Mouse (Mus musculus) central nervous system, embryonic 14 days (tissue): ENCODE results near the gene Ptpn22. TPM values are rescaled to one million over a fixed set of nuclear protein-coding genes. Genes with fewer than 3 reads are reported as not detected.

Experiments used
- polyA plus RNA-seq: library from polyadenylated mRNA; depleted of rRNA; stranded (reverse); fragments of >200 nt; gene quantifications from 2 replicates; pipeline ENCODE4 v1.2.3, GENCODE M21; 2012; rRNA removed

The Ptpn22 gene
- 0.50 and 0.76 TPM in 2 replicates for polyA plus RNA-seq

GRCm38 (mm10) chr3:103858881-103859801, at the start of gene Ptpn22:
Gene Ptpn22, plus strand, starts transcription at chr3:103859795.

DNA sequence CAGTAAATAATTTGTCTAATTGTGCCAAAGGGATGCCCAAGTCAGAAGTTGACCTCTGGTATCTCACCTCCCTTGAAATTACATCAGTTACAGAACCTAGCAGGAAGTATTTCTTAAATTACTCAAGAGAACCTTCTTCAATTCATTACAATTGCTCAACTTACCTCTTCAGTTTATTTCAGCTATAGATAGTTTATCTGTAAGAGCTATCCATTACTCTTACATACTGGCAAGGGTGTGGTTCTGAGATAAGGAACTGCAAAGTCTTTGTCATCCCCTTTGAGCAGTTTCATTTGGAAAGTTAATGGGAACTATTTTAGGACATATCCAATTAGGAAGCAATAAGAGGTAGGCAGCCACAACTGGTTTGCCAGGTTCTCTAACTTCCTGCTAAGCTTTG, 27.2 kb upstream of the Ptpn22 start, which contains the start of gene Bcl2l15:
TSS of gene Bcl2l15 (plus strand) at position 176 of the 400 bp plus-strand sequence.

GRCm38 (mm10) chr3:103914010-103914669, 54.5 kb downstream of the Ptpn22 start, which contains the start of gene Rsbn1:
Gene Rsbn1, plus strand, starts transcription at chr3:103914120.

Other genes starting within 250 kb of the Ptpn22 start
- gene Atg4a-ps, start 213.7 kb upstream of the Ptpn22 start, polyA plus RNA-seq, result 0.06 and 0.09 TPM in 2 replicates
- gene Olfml3, start 121.8 kb upstream of the Ptpn22 start, polyA plus RNA-seq, result 6.5 and 12.7 TPM in 2 replicates
- not detected in 2 replicates for gene Gm10964, start 120.4 kb upstream of the Ptpn22 start, polyA plus RNA-seq
- 31.4 and 32.7 TPM in 2 replicates for gene Hipk1, start 68.2 kb upstream of the Ptpn22 start, polyA plus RNA-seq
- 10.8 and 11.3 TPM in 2 replicates for gene Dclre1b, start 50.4 kb upstream of the Ptpn22 start, polyA plus RNA-seq
- 26.0 and 26.8 TPM in 2 replicates for gene Ap4b1, start 50.3 kb upstream of the Ptpn22 start, polyA plus RNA-seq
- gene Gm43064, start 50.2 kb upstream of the Ptpn22 start, polyA plus RNA-seq, result 0.20 and 0.38 TPM in 2 replicates
- 1.4 and 2.1 TPM in 2 replicates for gene Bcl2l15, start 27.2 kb upstream of the Ptpn22 start, polyA plus RNA-seq
- 15.9 and 18.6 TPM in 2 replicates for gene Rsbn1, start 54.3 kb downstream of the Ptpn22 start, polyA plus RNA-seq
- gene Phtf1, start 108.3 kb downstream of the Ptpn22 start, polyA plus RNA-seq, result 27.4 and 30.7 TPM in 2 replicates